ENCODE assay signal across 17 mouse cellular contexts in the genomic region with DNA sequence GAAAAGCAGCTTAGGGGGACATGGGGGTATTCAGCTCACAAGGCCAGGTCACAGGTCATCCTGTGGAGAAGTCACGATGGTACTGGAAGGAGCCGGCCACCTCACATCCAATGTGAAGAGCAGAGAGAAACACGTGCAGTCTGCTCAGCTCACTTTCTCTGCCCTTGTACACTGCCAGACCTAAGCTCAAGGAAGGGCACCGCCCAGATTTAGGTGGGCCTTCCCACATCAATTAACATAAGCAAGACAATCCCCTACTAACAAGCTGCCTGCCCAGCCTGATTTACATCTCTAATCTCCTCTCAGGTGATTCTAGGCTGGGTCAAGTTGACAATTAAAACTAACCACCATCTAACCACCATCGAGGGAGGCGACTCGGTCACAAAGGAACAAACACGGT. TPM values are rescaled to one million over a fixed set of nuclear protein-coding genes. Genes with fewer than 3 reads are reported as not detected.
"Had no signal": no experiment of that assay in that cellular context is flagged by ENCODE, and none has a peak within 500 bp of the region (broad histone marks: within the 10 kb centered on the region; RNA-seq: fewer than 3 reads in every experiment).

No protein-coding gene starts in this region.

- H3K4me2 ChIP-seq: kidney, embryonic 15.5 days; limb, embryonic 13.5 days; neural tube, embryonic 13.5 days; stomach, embryonic 15.5 days had no signal

- H3K4me3 ChIP-seq: kidney, embryonic 15.5 days; layer of hippocampus, adult 2 months; limb, embryonic 13.5 days; neural tube, embryonic 13.5 days; stomach, embryonic 15.5 days had no signal

- H3K4me1 ChIP-seq: neural tube, embryonic 13.5 days had no signal

- H3K27ac ChIP-seq: kidney, embryonic 15.5 days; layer of hippocampus, adult 2 months; limb, embryonic 13.5 days; liver, embryonic 14.5 days; neural tube, embryonic 13.5 days; stomach, embryonic 15.5 days had no signal

- H3K36me3 ChIP-seq: kidney, embryonic 15.5 days; limb, embryonic 13.5 days; neural tube, embryonic 13.5 days; stomach, embryonic 15.5 days had no signal

- DNase-seq: kidney, adult 2 months; kidney, postnatal 36 days; left cerebral cortex, postnatal 4 days; lung, adult 18-20 months; midbrain, embryonic 14.5 days; right cerebral cortex, postnatal 4 days; spleen, adult 18-20 months; thymus, postnatal 36 days had no signal

- H3K9ac ChIP-seq: kidney, embryonic 15.5 days; limb, embryonic 13.5 days; liver, embryonic 14.5 days; neural tube, embryonic 13.5 days; stomach, embryonic 15.5 days had no signal

- H3K9me3 ChIP-seq: kidney, embryonic 15.5 days; limb, embryonic 13.5 days; neural tube, embryonic 13.5 days; stomach, embryonic 15.5 days had no signal

RNA-seq across cellular contexts. Expression of a gene that starts 13.1 kb away (rescaled TPM):
- polyA plus RNA-seq: kidney, adult 2 months; kidney, embryonic 15.5 days; liver, adult 2 months; liver, embryonic 14.5 days; lung, embryonic 16.5 days; stomach, embryonic 15.5 days; thymus, postnatal 0 days had no signal

RNA-seq across cellular contexts. Expression of a gene that starts 20.3 kb away (rescaled TPM):
- polyA plus RNA-seq: kidney, embryonic 15.5 days; limb, embryonic 13.5 days; lung, embryonic 16.5 days; midbrain, embryonic 14.5 days; neural tube, embryonic 13.5 days had no signal

RNA-seq across cellular contexts. Expression of a gene that starts 41.9 kb away (rescaled TPM):
- polyA plus RNA-seq: kidney, adult 2 months; limb, embryonic 13.5 days; neural tube, embryonic 13.5 days had no signal

RNA-seq across cellular contexts. Expression of a gene that starts 44.9 kb away (rescaled TPM):
- polyA plus RNA-seq: limb, embryonic 13.5 days; liver, adult 2 months; midbrain, embryonic 14.5 days; neural tube, embryonic 13.5 days had no signal
